Mouse (Mus musculus) spleen, postnatal 4 days (tissue): Measurements from ENCODE around the gene Lpcat1.

ENCODE experiments used
- DNase-seq, 2 experiments: peaks; one replicate each; pipeline ENCODE4 v3.0.0; 2022; ENCODE audit warnings: low spot score in 2 of 2

Lpcat1 gene

DNA sequence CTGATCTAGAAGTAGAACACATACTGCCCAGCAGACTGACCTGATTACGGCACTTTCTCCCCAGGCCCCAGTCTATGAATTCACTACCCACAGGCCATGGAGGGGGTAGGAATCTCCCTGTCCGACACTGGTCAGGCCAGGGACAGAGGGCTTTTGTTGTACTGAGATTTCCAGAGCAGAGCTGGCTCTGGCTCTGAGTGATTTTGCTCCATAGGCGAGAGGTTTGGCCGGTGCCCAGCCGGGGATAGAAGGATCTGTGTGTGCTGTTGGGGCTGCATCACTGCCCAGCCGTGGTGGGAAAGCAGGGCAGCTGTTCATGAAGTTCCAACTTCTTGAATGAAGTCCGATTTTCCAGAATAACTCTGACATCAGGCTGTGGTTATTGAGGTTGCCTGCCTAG is 20.1 kb upstream of the Lpcat1 start:
- no peak for DNase-seq

DNA sequence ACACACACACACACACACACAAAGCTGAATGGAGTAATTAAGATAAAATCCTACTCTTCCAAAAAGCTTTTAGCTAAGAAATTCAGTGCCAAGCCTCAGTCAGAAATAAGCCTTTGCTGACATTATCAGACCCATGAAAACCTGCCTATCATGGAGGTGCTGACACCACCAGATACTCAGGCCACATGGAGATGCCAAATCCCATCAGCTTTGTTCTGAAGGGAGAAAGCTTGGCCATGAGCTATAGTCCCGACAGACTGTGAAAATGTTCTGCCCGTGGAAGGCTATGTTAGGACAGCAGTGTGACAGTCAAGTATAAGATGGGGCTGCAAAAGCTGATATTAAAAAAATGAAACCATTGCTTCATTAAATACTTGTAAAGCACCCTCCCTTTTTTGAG is 19.5 kb upstream of the Lpcat1 start:
- DNase-seq: no peak

DNA sequence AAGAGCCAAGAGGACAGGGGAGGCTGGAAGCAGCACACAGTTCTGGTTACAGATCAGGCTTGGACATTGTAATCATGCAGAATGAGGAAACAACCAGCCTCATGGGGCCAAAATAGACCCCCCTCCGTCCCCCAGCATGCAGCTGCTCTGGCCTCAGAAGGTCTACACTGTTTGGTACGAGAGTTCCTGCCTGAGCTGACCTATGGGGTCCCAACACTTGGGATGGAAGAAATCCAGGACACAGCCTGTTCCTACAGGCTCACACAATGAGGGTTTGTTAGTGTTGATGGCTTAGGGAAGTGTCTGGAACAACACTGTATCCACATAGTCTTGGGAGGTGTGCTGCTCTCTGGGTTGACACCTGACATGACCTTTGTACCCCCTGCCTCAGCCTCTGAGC is 18.8 kb upstream of the Lpcat1 start:
- peak in 1 of 2 experiments; percentile 58 for DNase-seq

DNA sequence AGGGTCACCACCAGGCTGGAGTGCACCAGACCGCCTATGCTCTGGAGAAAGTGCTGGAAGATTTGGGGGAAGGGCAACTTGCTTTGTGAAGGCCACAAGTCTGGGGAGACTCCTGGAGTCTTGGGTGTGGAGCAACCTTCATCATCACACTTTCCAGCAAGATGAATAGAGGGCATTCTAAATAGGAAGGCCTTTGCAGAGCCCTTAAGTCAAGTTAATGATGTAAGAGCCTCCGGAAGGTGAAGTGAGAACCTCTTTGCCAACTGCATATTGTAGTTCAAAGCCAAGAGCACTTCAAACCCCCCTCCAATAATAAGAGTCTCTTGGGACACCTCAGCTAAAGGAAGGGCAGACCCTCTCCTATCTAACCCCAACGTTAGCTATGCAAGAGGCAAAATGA is 18.3 kb upstream of the Lpcat1 start:
- no peak for DNase-seq

DNA sequence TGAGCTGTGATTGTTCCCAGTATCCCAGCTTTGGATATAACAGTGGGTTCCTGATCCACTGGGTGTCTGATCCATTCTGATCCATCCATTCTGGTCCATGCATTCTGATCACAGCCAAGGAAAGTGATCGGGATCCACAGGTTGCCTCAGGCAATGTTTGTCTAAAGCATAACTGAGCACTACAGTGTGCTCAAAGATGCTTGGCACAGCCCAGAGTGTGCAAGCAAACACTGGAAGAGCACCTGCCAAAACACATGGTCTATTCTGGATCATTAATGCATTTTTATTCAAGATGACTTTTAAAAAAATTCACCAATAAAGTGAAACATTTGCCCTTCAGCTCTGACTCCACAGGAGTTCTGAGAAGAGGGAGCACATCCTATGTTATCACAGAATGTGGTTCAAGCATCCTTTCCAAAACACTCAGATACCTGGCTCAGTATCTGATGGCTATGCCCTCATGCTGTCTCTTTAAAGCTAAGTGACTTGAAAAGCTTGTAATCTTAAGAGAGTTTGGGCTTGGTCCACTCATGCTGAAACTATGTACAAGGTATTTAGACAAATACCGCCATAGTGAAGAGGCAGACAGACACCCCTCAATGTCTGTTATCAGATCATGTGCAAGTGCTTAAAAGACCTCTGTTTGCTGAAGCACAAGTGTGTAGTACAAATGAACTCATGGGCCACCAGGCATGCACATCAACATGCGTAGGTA is 13.3 kb upstream of the Lpcat1 start:
- no peak for DNase-seq

DNA sequence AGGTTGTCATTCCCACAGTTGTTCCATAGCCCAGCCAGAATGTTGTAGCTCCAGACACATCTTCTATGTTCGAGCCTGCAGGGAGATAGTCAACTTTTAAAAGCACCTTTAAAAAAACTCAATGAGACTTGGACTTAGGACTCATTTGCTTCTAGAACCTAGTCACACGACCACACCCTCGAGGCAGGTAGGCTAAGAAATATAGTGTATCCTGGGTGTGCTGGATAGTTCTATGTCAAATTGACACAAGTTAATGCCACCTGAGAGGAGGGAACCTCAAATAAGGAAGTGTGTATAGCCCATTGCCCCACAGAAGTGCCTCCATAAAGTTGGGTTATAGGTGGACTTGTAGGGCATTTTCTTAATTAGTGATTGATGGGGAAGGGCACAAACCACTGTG is 11.7 kb upstream of the Lpcat1 start:
- DNase-seq: no peak

DNA sequence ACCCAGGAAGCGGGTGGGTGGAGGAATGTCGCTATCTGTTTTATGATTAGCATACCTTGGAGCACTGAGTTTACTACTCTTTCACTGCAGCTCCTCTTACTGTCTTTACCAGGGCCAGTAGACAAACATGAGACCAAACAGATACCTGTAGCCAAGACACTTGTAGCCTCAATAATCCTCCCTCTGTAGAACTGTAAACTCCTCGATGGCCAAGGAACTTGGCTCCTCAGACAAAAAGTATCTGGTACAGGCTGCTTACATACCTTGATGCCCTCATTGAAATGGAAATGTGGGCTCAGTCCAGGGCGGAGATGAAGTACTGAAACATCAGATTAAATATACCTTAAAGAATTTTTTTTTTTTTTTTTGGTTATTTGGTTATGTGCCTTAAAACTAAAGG is 9.7 kb upstream of the Lpcat1 start:
- DNase-seq: no peak

DNA sequence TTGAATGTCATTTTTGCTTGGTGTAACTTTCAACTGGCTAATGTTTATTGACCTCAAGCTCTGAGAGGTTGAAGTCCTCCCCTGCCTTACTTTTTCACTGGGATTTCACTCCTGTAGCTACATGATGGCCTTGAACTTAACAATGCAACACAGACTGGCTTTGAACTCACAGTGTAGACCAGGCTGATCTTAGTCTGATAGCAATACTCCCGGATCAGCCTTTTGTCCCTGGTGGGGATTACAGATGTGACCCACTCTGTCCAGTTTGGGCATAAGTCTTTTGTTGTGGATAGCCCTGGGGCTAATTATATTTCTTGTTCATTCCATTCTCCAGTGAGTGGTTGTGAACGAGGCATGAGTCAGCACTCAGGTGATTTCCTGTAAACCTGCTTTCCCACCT is 9.3 kb upstream of the Lpcat1 start:
- no peak for DNase-seq

DNA sequence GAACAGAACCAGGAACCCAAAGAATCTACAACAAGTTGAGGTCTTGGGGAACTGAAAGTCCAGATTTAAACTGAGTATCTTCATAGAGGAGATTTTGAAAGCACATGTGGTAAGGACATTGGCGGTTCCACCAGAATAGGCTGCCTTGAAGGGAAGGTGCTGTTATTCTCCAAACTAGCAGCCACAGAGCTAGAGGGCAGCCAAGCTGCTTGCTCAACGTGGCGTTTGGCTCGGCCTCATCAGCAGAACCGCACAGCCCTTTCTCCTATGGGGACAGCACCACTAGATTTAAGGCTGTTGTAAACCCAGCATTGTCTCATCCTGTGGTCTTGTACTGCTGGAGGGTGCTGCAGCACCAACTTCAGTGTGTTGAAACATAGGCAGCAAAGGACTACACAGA is 8.3 kb upstream of the Lpcat1 start:
- no peak for DNase-seq

DNA sequence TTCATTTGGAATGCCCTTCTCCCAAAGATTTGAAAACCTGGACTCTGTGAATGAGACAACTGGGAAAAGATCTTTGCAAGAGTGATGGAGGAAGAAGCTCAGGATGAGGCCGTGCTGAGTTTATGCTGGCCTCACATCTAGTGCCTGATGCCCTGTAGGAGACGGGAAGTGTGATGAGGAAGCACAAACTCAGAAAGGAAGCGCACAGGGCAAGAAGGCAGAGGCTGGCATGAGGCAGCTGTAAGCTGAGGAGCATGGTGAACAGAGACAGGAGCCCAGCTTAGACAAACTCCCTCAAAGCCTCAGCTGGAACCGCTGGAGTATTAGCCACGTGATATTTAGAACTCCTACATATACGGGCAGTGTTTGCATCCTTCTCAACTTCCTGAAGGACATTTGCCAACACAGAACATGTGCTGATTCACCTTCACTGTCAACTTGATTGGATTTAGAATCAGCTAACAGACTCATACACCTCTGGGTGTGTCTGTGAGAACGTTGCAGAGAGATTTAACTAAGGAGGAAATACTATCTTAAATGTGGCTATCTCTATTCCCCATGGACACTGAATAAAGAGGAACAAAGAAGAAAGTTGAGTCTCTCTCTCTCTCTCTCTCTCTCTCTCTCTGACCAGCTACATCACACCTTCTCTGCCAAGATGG is 7.7 kb upstream of the Lpcat1 start:
- DNase-seq: no peak

DNA sequence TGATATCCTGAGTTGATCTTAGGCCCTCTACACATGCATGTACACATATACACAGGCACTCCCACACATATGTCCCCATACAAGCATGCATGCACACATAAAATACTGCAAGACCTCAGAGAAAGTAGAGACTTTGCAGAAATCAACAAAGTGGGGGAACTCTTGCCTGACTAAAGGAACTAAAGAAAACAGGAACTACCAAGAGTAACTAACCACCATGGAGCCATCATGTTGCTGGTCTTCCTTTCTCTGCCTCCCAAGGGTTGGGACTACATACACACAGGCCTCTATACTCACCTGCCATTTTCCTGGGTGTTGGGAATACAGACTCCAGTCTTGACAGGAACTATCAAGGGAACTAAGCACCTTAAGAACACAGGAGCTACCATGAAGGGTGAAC is 5.4 kb upstream of the Lpcat1 start:
- DNase-seq: no peak

DNA sequence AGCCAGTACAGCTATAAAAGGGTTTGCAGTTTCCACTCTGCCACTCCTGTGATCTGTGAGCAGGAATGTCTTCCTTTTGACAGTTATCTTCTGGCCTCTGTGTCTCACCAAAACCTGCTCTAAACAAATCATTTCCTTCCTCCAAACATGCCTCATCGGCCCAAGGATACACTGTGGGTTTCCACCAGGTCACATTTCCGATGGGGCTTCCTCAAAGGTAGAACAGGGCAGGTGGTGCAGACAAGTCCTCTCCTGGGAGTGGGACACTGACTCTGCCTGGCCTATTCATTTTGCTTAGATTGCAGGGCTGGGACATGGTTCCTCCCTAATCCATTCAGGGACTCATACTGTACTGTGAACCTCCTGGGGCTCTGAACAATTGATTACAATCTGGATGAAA is 1.8 kb upstream of the Lpcat1 start:
- peak in 1 of 2 experiments; percentile 56 for DNase-seq

DNA sequence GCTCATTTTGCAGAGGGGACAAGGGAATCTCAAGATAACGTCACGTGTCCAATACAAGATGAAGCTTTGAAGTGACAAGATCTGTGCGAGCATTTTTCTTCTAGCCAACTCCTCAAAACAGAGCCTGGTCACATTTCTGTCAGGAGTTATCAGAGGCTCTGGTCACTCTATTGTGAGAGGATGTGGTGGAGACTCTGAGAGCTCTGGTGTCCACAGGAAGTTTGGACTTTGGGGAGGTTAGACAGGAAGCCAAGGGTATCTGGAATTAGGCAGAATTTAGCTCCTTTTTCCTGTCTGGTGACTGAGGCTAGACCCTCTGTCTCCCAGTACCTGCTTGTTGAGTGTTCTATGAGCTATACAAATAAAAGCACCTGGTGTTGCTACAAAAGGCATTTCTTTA is 586 bp upstream of the Lpcat1 start:
- no peak for DNase-seq

DNA sequence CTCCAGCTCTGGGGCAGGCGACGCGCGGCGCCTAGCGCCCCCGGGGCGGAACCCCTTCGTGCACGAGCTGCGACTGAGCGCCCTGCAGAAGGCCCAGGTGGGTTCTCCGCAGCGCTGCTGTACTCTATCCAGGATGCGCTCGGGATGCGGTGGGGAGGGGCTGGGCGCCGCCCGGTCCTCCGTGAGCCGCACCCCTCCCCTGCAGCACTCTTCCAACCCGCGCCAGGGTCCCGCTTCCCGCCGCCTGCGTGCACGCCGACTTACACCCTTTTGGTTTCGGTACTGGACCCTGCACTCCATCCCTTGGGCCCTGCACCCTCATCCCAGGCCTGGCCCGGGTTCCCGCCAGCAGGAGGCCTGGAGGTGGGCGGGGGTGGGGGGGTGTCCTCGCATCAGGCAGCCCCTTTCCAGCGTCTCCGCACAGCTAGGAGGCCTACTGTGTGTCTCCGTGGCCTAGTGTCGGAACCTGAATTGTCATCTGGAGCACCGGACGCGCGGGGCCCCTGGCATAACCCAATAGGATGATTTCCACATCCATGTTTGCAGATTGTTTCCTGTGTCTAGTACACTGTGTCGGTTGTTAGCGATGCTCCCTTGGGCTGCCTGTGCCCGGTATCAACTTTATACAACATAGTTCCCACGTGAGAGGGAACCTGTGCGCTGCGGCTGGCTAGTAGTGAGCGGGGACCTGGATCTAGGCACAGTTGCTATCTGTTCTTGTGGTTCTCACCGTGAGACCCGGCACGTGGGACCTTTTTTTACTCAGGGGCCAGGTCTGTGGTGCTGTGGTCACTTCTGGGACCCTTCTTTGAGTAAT is 632 bp downstream of the Lpcat1 start:
- peak; percentile 62 to 85 for DNase-seq

DNA sequence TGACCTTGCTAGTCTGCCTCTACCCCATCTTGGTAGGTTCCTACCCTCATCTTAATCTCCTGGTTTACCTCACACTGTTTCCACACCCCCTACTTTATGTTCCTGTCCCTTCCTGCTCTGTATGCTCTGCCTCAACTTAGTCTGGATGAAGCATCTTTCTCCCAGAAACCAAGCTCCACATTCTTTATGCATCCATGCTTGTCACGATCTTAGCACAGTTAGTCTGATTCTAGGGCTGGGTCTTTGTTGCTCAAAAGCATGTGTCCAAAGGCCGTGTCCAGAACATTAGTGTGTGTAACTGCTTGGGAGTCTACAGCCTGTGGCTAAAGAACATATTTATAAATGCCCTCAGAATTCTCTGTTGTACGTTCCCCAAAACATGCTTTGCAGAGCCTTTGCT is 1.8 kb downstream of the Lpcat1 start:
- DNase-seq: peak in 1 of 2 experiments; percentile 56

DNA sequence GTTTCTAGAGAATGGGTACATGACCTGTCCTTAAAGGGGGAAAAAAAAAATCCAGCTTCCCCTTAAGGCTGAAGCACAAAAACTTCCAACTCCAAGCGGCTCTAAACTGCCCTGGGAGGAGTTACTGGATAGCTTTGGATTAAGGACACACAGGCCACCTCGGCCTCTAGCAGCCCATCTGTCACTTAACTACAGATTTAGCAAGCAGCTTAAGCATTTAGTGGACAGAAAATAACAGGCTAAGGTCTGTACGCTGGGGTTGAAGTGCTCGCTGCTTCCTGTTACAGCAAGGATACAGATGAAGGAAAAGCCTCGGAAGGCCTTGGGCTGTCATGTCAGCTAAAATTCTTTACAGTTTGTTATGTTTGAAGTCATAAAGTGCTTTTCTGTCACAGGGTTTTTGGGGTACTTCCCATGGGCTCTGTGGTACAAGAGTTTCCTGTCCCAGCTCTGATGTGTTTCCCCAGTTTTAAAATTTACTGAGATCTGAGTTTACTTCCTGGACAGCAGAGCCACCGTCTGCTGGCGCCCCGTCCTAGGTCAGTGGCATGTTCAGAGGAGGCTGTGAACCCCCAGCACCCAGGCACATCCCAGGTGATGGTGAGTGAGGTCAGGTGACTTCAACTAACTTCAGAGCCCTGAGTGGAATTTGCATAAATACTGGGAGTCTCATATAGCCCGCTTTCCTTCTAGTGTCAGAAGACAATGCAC is 2.4 kb downstream of the Lpcat1 start:
- DNase-seq: peak in 1 of 2 experiments; percentile 65

DNA sequence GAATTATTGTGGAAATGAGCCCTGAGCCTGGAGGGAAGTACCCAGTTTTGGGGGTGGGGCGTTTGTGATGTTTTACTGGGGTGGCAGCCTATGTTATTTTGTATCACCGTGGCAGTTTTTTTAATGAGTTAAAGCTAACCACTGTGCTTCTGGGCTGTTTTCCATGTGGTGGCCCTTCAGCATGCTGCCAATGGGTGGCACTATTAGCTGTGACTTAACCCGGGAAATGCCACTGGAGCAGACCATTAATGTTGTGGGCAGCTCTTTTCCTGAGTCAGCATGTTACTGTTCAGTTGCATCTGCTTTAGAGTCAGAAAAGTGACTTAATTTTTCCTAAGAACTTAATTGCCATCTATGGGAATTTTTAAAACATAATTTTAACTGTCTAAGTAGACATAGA is 5.5 kb downstream of the Lpcat1 start:
- peak in 1 of 2 experiments; percentile 54 for DNase-seq

DNA sequence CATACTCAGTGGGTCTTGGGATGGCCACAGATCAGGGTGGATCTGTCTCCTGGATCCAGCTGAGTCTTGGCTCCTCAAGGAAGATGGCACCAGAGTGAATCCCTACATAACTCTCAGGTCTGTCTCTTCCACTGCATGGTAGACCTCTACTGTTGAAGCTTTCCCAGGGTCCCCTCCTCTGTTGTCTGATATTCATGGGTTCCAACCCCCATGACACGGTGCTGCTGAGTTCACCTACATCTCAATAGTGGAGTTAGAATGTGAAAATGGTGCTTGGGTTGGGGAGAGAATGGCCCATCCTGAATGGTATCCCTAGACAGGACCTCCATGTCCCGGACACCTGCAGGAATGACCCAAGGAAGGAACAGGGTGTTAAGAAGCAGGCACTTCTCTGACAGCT is 6.7 kb downstream of the Lpcat1 start:
- DNase-seq: no peak

DNA sequence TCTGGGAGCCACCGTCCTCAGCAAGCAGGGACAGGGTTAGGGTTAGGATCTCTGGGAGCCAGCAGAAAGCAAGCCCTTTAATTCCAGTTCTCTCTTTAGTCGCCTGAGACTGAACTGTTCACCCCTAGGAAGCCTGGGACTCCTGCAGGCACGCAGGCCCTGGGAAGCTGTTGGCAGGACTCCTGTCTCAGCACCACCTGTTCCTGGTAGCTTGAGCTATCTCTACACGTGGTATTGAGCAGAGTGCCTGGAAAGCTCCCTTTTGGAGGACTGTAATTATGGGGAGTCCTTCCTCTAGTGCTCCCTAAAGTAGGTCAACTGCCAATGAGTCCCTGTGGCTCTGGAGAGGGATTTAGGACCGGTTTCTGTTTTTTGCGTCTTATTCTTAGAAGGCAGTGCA is 7.2 kb downstream of the Lpcat1 start:
- DNase-seq: no peak

DNA sequence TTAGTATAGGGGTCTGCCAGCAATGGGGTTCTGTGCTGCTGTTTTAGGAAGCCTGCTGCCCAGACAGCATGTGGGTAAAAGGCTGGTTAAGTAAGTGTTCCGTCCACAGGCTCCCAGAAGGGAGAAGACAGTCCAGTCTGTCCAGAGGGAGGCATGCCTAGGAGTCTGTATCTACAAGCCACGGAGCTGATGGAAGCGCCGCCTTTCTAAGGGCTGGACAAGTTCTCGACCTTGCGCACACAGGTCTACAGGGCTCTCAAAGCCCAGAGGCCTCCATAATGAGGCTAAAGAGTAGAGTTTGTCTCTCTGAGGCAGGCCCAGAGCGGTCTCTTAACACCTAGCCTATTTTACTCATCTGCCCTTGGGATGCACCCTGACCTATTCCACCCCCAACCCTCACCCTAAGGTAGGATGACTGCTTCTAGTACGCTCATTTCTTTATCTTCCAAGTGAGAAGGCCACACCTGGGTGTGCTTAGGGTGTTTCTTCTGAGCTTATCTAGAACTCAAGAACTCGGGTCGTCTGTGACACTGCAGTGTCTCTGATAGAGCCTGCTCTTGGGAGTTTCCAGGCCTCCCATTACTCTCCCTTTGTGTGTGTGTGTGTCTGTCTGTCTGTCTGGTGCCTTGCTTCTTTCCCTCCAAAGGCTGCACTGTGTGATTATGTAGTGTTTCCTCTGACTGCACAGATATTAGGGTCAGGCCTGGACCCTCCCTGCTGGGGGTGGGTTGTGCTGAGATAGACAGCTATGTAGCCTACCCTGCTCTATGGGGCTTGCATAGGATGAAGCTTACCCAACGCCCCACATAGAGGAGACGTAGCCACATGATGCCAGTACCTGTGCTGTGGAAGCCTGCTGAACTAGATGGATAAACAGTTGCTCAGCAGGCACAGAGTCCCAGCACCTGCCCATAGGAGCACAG is 8.3 kb downstream of the Lpcat1 start:
- DNase-seq: peak; percentile 68 to 74

DNA sequence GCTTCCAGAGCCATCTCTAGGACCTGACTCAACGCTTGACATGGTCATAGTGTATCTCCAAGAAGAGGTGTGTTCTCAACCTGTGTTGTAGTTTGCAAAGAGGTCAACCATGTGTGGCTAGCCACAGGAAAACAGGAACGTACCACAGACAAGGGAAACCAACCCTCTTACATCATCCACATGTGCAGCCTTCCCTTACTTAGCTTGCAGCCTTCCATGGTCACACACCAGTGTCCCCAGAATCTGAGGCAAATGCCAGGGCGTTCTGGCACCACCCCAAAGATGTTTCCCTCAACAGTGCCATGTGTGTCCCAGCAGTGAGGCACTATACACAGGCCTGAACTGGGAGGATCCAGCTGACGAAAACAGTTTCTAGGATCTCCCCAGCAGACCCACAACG is 9.3 kb downstream of the Lpcat1 start:
- DNase-seq: no peak
